Comparison of ENCODE assay signal across 17 mouse cellular contexts in the genomic region with DNA sequence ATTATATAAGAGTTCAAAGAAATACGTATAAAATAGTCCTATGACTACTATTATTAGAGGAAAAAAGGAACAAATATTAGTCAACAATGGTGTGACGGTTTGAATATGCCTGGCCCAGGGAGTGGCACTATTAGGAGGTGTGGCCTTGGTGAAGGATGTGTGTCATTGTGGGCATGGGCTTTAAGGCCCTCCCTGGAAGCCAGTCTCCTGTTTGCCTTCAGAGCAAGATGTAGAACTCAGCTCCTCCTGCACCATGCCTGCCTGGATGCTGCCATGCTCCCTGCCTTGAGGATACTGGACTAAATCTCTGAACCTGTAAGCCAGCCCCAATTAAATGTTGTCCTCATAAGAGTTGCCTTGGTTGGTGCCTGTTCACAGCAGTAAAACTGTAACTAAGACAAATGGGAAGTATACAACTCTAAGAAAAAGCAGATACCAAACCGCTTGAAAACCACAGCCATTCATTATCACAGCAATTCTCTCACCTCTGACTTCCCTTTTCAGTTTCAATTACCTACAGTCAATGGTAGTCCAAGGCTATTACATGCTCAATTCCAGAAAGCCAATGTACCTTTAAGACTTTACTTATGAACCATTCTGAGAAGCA. TPM values are rescaled to one million over a fixed set of nuclear protein-coding genes. Genes with fewer than 3 reads are reported as not detected.
A peak's percentile ranks its signal among the peaks of the same experiment; 100 is the strongest.
DNase-seq lines count a peak whose midpoint lies in the region; ATAC-seq lines count a peak whose summit lies in the region.
"Had no signal": no experiment of that assay in that cellular context is flagged by ENCODE, and none has a peak within 500 bp of the region (broad histone marks: within the 10 kb centered on the region; RNA-seq: fewer than 3 reads in every experiment).

No protein-coding gene starts in this region.

- H3K4me3 ChIP-seq in neural tube, embryonic 15.5 days (replicated peaks): no peak overlapping the region
- H3K4me3 ChIP-seq: embryonic facial prominence, embryonic 15.5 days; heart, adult 2 months; hindbrain, embryonic 10.5 days; midbrain, embryonic 15.5 days had no signal

- ATAC-seq in hematopoietic stem cell, adult 5-6 weeks (replicated peaks in 1 of 2; ENCODE audit: insufficient read depth in 1 of 2, low FRiP score in 2 of 2, low TSS enrichment in 1 of 2, low read depth in 1 of 2, poor library complexity in 2 of 2, severe bottlenecking in 2 of 2): peak; percentile 43 to 44
- ATAC-seq in megakaryocyte progenitor cell, adult 5-6 weeks (replicated peaks; ENCODE audit: poor library complexity): peak; percentile 45
- ATAC-seq in neural tube, embryonic 15.5 days (ENCODE audit: low FRiP score): no peak
- ATAC-seq: midbrain, embryonic 15.5 days had no signal

- H3K4me1 ChIP-seq in neural tube, embryonic 15.5 days: peaks cover 27% of the 10 kb centered on the region

- H3K27me3 ChIP-seq in neural tube, embryonic 15.5 days (replicated peaks): no peaks in the 10 kb centered on the region
- H3K27me3 ChIP-seq: embryonic facial prominence, embryonic 15.5 days; midbrain, embryonic 15.5 days had no signal

- WGBS in neural tube, embryonic 15.5 days: 66% methylated on average over 3 of the region's 3 CpGs

- H3K9ac ChIP-seq in neural tube, embryonic 15.5 days (replicated peaks): no peak overlapping the region
- H3K9ac ChIP-seq: embryonic facial prominence, embryonic 15.5 days; midbrain, embryonic 15.5 days had no signal

- no peaks in the 10 kb centered on the region for H3K9me3 ChIP-seq in neural tube, embryonic 15.5 days (replicated peaks)
- H3K9me3 ChIP-seq: embryonic facial prominence, embryonic 15.5 days; midbrain, embryonic 15.5 days had no signal

- H3K4me2 ChIP-seq in neural tube, embryonic 15.5 days: no peak overlapping the region
- H3K4me2 ChIP-seq: embryonic facial prominence, embryonic 15.5 days; midbrain, embryonic 15.5 days had no signal

- H3K36me3 ChIP-seq in neural tube, embryonic 15.5 days: no peaks in the 10 kb centered on the region
- H3K36me3 ChIP-seq: embryonic facial prominence, embryonic 15.5 days; midbrain, embryonic 15.5 days had no signal

- peak; percentile 19 to 47 for DNase-seq in spleen, postnatal 36 days (ENCODE audit: low spot score in 2 of 2)
- no peak for DNase-seq in spleen, adult 18-20 months
- DNase-seq in lung, postnatal 14 days: no peak
- DNase-seq in thymus, adult 18-20 months: no peak
- DNase-seq: cerebellum, postnatal 14 days; heart, adult 2 months; kidney, adult 18-20 months; lung, adult 2 months; thymus, postnatal 14 days had no signal

- no peak overlapping the region for H3K27ac ChIP-seq in neural tube, embryonic 15.5 days (replicated peaks)
- H3K27ac ChIP-seq: embryonic facial prominence, embryonic 15.5 days; heart, adult 2 months; hindbrain, embryonic 10.5 days; midbrain, embryonic 15.5 days had no signal

RNA-seq across cellular contexts. Expression of a gene that starts 4.1 kb away (rescaled TPM):
- total RNA-seq in hematopoietic stem cell, adult 5-6 weeks (2017): 14.4 and 22.9 TPM in 2 replicates
- 7.2 and 11.1 TPM in 2 replicates for total RNA-seq in megakaryocyte progenitor cell, adult 5-6 weeks (2015)
- 11.7 and 16.3 TPM in 2 replicates for total RNA-seq in megakaryocyte progenitor cell, adult 5-6 weeks (2017)
- 17.5 and 23.6 TPM in 2 replicates for polyA plus RNA-seq in neural tube, embryonic 15.5 days (2015; fragmentation: Nextera tagmentation; extraction: Ambion mirVana)

RNA-seq across cellular contexts. Expression of a gene that starts 21.5 kb away (rescaled TPM):
- total RNA-seq in hematopoietic stem cell, adult 5-6 weeks (2017): 0.55 TPM in 1 of 2 replicates, not detected in the other
- total RNA-seq in megakaryocyte progenitor cell, adult 5-6 weeks (2015): 0.10 TPM in 1 of 2 replicates, not detected in the other
- 0.14 TPM in 1 of 2 replicates, not detected in the other for total RNA-seq in megakaryocyte progenitor cell, adult 5-6 weeks (2017)
- polyA plus RNA-seq in neural tube, embryonic 15.5 days (2015; fragmentation: Nextera tagmentation; extraction: Ambion mirVana): 0.10 TPM in 1 of 2 replicates, not detected in the other
- total RNA-seq: ES-E14; layer of hippocampus, adult 18-20 months had no signal
- polyA plus RNA-seq: midbrain, embryonic 15.5 days had no signal

Comparison
In these comparisons a context has a peak if more than half of its experiments do, and no peak if none do; other contexts are left out.
1. DNase-seq: peak in spleen, postnatal 36 days (2 of 2); none in spleen, adult 18-20 months (0 of 2), lung, postnatal 14 days (single experiment) and thymus, adult 18-20 months (0 of 2).